Mouse (Mus musculus): Measurements from ENCODE around the gene Stk31. TPM values are rescaled to one million over a fixed set of nuclear protein-coding genes. Genes with fewer than 3 reads are reported as not detected.
"Not testable (repeated sequence)": the region's sequence is repeated elsewhere in the genome, so short reads cannot be mapped to it uniquely, and the experiment has no call there.

The Stk31 gene
- polyA plus RNA-seq, 1 experiment from 2014 or later = 0.21 TPM

DNA sequence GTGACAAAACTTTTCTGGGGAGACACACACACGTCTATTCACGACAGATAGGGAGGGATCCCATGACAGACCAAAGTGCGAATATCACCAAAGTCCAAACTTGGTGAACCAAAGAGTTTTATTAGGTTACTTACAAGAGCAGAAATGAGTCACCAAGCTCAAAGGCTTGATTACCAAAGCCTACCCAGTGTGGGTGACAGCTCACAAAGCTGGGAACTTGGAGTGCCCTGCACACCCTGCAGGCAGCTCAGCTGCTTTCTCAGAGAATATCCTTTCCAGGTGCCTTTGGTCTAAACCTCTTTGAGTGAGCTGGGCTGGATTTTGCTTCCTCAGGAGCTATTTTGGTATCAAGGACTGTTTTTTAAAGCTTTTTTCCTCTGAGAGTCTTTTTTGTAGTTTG is 15.4 kb downstream of the Stk31 start:
- Histone ChIP-seq H3K27me3 (ENCODE audit: insufficient read depth, poor library complexity, severe bottlenecking) (no peaks in the 10 kb centered on the region), H3K4me1 (no peaks in the 10 kb centered on the region), H3K4me3 (no peak overlapping the region), H3K27ac (no peak overlapping the region), H3K36me3 (no peaks in the 10 kb centered on the region), H3K9me3 (no peaks in the 10 kb centered on the region)
- 90% methylated on average over 3 of the region's 3 CpGs for WGBS
- DNase-seq (ENCODE audit: low spot score) = no peak

DNA sequence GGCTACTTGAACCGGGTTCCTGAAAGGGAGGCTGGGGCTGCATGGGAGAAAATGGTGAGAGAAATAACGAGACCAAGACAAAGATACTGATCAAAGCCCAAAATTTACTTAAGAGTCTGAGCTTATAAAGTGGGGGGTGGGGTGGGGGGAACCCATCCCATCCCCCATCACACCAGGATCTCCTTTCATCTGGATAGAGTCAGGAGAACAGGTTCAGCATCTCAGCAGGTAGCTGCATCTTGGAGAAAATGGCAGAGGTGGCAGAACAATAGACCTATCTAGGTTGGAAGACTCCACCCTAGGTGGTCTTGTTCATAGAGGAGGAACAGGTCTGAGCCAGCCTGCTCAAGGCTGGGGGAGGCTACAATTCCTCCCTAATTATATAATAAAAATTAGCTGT is 17.6 kb downstream of the Stk31 start:
- H3K27me3 ChIP-seq (ENCODE audit: insufficient read depth, poor library complexity, severe bottlenecking); H3K4me1 ChIP-seq; DNase-seq (ENCODE audit: low spot score); H3K9me3 ChIP-seq; H3K4me3 ChIP-seq; H3K36me3 ChIP-seq; H3K27ac ChIP-seq: not testable (repeated sequence)
- WGBS = 58% methylated on average over 2 of the region's 2 CpGs

DNA sequence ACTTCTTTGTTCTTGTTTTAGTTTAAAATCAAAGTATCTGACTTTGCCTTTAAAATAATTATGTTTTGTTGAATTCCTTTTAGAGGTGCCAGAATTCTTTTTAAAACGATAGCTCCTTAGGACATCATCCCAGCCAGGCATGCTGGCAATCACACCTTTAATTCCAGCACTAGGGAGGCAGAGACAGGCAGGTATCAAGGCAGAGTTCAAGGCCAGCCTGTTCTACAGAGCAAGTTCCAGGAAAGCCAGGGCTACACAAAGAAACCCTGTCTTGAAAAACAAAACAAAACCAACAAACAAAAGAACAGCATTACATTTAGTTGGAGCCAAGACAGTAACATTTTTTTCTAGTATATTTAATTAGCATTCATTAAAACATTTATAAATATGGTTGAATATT is 20.6 kb downstream of the Stk31 start:
- DNase-seq (ENCODE audit: low spot score) = no peak
- Histone ChIP-seq H3K27me3 (ENCODE audit: insufficient read depth, poor library complexity, severe bottlenecking) (no peaks in the 10 kb centered on the region), H3K27ac (no peak overlapping the region), H3K4me1 (no peaks in the 10 kb centered on the region), H3K36me3 (no peaks in the 10 kb centered on the region), H3K9me3 (no peaks in the 10 kb centered on the region), H3K4me3 (no peak overlapping the region)
- WGBS = 68% methylated on average over 1 of the region's 1 CpGs

DNA sequence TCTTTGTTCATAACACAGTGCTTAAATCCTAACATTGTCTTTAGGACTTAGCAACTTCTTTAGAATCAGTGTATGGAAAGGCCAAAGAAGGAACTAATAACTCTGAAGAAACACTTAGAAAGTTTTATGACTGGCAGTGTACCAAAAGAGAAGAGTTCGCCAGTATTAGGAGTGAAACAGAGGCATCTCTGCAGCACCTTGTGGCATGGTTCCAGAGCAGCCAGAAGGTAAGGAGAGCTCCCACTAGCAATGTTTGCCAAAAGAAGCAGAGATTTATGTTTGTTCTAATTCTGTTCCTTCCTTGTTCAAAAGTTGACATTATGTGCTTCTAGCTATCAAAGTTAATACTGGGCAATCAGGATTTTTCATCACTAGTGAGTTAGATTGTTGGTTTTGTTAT is 41.9 kb downstream of the Stk31 start:
- no peaks in the 10 kb centered on the region for H3K4me1 ChIP-seq

DNA sequence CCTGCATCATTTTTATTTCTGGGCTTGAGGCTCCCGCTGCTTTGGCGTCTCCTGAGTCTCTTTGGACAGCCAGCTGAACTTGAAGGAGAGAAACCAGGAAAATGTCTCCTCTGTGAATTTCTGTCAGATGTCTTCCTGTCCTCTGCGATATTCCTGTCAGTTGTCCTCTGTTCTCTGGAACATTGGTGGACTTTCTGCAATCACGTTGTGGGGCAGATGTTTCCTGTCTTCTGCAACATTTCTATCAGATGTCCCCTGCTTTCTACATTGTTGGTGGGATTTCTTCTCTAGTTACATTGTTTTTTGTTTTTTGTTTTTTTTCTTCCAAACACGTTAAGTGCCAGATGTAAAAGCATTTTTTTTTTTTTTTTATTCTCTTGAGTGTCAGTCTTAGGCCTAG is 62.7 kb downstream of the Stk31 start:
- Histone ChIP-seq H3K9me3 (no peaks in the 10 kb centered on the region), H3K36me3 (no peaks in the 10 kb centered on the region), H3K27ac (no peak overlapping the region), H3K4me1 (no peaks in the 10 kb centered on the region), H3K27me3 (ENCODE audit: insufficient read depth, poor library complexity, severe bottlenecking) (no peaks in the 10 kb centered on the region), H3K4me3 (no peak overlapping the region)
- no peak for DNase-seq (ENCODE audit: low spot score)
- 62% methylated on average over 5 of the region's 5 CpGs for WGBS

More for the DNA sequence above, 41.9 kb downstream of the Stk31 start:
- DNase-seq (ENCODE audit: low spot score) = no peak
- H3K4me3 ChIP-seq = no peak overlapping the region
- no peaks in the 10 kb centered on the region for H3K27me3 ChIP-seq (ENCODE audit: insufficient read depth, poor library complexity, severe bottlenecking)
- H3K36me3 ChIP-seq = no peaks in the 10 kb centered on the region
- H3K27ac ChIP-seq = no peak overlapping the region
- no peaks in the 10 kb centered on the region for H3K9me3 ChIP-seq
- 83% methylated on average over 1 of the region's 1 CpGs for WGBS

DNA sequence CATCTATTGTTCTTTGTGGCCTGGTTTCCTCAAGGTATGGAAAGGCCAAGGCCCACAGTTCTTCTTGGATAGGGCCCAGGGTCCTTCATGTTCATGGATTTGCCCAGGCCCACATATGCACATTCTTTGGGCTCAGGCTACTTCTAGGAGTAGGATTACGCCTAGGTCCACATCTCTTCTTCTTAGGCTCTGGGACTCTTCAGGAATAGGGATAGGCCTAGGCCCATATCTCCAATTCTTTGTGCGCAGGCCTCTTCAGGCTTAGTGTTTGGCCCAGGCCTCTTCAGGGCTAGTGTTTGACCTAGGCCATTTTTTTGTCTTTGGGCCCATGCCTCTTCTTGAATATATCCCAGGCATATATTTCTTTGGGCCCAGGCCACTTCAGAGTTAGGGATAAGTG is 87.8 kb downstream of the Stk31 start:
- no peaks in the 10 kb centered on the region for H3K36me3 ChIP-seq
- DNase-seq (ENCODE audit: low spot score) = peak; percentile 53

DNA sequence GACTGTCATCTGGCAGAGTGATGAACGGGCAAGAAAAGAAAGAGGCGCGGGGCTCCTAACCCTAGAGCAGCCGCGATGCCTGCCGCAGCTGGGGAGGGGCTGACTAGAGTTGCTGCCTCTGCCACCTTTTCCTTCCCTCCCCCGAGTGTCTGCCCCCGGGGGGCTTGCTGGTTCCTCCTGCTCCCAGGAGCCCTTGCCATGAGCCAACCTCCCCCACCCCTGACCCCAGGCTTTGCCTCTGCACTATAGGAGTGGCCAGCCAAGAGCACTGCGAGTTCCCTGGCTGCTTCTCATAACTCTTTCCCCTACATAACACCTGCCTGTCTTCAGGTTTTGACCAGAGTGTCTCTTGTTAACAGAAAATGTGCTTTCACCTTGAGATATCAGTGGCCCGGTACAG is 96.1 kb downstream of the Stk31 start:
- Histone ChIP-seq H3K9me3 (no peaks in the 10 kb centered on the region; the same call in none of the 2 replicates), H3K27ac (no peak overlapping the region), H3K27me3 (ENCODE audit: insufficient read depth, poor library complexity, severe bottlenecking) (no peaks in the 10 kb centered on the region), H3K4me3 (no peak overlapping the region), H3K4me1 (no peaks in the 10 kb centered on the region), H3K36me3 (no peaks in the 10 kb centered on the region)
- 90% methylated on average over 10 of the region's 10 CpGs for WGBS
- no peak for DNase-seq (ENCODE audit: low spot score)

More for the DNA sequence above, 87.8 kb downstream of the Stk31 start:
- Histone ChIP-seq H3K27ac (no peak overlapping the region), H3K4me3 (no peak overlapping the region), H3K27me3 (ENCODE audit: insufficient read depth, poor library complexity, severe bottlenecking) (no peaks in the 10 kb centered on the region), H3K4me1 (no peaks in the 10 kb centered on the region), H3K9me3 (peaks cover 7% of the 10 kb centered on the region)
- 83% methylated on average over 2 of the region's 2 CpGs for WGBS

DNA sequence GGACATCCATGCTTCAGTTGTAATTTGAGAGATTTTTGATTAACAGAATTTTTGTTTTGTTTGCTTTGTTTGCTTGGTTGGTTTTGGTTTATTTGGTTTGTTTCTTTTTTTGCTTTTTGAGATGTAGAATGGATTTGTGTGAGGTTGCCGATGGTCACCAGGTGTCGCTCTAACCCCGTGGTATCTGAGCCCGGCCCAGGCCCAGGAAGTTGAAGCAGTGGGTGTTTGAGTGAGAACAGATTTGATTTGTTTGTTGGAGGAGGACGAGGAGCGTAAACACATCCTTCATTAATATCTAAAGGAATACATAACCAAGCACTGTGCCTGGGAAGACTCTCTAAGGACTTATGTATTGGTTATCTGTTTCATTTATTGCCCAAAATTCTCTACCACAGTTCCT is 123.6 kb downstream of the Stk31 start:
- peak; percentile 80 for DNase-seq (ENCODE audit: low spot score)
- no peak overlapping the region for H3K4me3 ChIP-seq
- 8% methylated on average over 6 of the region's 6 CpGs for WGBS
- no peak overlapping the region for H3K27ac ChIP-seq
- H3K4me1 ChIP-seq = no peaks in the 10 kb centered on the region
- H3K36me3 ChIP-seq = no peaks in the 10 kb centered on the region
- no peaks in the 10 kb centered on the region for H3K27me3 ChIP-seq (ENCODE audit: insufficient read depth, poor library complexity, severe bottlenecking)
- H3K9me3 ChIP-seq = no peaks in the 10 kb centered on the region

Other genes with a start within 250 kb of the Stk31 start
- 80.6 and 96.1 TPM in 2 replicates for gene Igf2bp3, start 180.6 kb upstream of the Stk31 start, polyA plus RNA-seq (2016; fragmentation: Nextera tagmentation; extraction: Ambion mirVana)
- gene Tra2a, start 131.6 kb upstream of the Stk31 start, polyA plus RNA-seq (2016; fragmentation: Nextera tagmentation; extraction: Ambion mirVana) = 63.9 and 87.2 TPM in 2 replicates
- 6.7 and 7.4 TPM in 2 replicates for gene Ccdc126, start 76.3 kb upstream of the Stk31 start, polyA plus RNA-seq (2016; fragmentation: Nextera tagmentation; extraction: Ambion mirVana)
- 3.5 and 3.6 TPM in 2 replicates for gene Fam221a, start 27.9 kb upstream of the Stk31 start, polyA plus RNA-seq (2016; fragmentation: Nextera tagmentation; extraction: Ambion mirVana)

Data from heart, embryonic 10.5 days (tissue).